Mouse (Mus musculus) spleen, postnatal 10 days (tissue): ENCODE measurements around the gene Slc26a1.
"Not testable (repeated sequence)": the region's sequence is repeated elsewhere in the genome, so short reads cannot be mapped to it uniquely, and the experiment has no call there.

Experiments
- DNase-seq, 2 experiments: peaks; one replicate each; pipeline ENCODE4 v3.0.0; 2021 to 2022; ENCODE audit warnings: low spot score in 2 of 2

The Slc26a1 gene

DNA sequence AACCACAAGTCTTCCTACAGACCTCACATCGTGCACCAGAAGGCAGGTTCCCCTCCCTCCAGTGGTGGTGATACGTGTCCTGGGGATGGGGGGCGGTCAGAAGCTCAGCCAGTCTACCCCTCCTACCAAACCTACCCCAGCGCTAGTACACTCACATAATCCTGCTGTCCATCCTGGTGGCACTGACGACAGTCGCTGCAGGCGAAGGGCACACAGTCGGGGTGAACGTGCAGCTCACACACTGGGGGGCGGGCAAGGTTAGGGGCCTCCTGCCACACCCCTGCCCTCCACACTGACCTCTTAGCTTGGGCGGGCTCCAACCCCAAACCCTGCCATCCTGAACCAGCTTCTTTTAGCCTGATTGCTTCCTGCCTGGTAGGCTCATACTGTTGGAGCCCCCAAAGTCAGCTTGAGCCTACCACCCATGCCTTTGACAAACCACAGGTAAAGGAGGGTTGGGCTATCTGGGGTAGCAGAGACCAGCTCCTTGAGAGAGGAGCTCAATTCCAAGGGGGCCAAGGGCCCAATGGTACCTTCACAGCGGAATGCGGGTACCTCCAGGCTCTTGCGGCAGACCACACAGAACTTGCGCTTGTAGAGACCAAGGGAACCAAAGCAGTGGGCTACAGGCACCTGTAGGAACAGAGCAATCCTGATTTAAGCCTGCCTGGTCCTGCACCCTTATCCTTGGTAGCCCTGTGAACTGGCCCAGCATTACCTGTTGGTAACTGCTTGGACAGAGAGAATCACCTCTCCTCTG lies 19.3 kb downstream of the Slc26a1 start:
- DNase-seq: no peak

DNA sequence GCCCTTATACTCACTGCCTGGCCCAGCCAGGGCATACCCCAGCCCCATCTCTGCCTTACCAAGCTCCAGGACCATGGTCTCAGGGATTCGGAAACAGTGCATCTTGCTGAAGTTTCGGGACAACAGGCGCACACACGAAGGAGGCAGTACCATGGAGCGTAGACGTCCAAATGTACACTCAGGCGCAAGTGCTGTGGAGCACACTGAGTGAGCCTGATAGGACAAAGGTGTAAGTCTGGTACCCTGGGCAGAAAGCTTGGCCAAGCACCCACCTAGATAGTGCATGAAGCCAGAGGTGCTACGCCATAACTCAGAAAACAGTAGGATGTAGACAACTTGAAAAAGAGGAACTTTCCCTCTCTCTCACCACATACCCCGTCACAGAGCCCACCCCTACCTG lies 20.0 kb downstream of the Slc26a1 start:
- no peak for DNase-seq

DNA sequence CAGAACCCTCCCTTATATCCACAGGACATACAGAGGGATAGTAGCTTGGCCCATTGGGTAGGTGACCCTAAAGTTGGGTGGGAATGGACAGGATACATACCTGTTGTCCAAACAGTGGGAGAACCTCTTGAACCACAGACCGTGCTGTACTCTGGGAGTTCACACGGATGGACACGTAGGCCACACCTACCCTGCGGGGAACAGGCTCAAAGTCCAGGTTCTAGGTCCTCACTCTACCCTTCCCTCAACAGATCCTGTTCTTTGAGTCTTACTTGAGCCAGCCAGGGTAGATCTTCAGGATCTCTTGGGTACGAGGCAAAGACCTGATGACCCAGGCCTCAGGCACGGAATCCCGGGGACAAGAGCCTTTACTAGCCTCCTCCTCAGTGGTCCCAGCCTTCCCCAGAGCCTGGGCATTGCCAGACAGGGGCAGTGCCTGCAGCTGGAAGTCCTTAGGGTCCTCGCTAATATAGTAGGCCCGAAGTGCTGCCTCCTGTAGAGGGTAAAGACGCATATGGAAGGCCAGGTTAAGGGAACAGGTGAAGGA lies 20.9 kb downstream of the Slc26a1 start:
- DNase-seq: no peak

DNA sequence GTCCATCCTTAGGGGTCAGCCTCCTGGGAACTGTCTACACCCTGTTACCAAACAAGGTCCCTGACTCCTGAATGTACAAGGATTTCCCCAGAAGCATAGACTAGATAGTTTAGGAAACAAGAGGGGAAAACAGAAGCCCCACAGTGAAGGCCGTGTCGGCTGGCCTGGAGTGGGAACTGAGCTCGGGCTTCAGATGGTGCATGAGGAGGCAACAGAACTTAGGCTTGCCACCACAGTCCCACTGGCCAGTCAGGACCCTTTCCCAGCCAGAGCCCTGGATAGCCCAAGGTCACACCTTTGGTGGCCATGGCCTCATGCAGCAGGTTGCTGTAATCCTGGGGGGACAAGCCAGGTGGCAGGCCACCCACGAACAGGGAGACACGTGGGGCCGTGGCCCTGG lies 22.0 kb downstream of the Slc26a1 start:
- no peak for DNase-seq

DNA sequence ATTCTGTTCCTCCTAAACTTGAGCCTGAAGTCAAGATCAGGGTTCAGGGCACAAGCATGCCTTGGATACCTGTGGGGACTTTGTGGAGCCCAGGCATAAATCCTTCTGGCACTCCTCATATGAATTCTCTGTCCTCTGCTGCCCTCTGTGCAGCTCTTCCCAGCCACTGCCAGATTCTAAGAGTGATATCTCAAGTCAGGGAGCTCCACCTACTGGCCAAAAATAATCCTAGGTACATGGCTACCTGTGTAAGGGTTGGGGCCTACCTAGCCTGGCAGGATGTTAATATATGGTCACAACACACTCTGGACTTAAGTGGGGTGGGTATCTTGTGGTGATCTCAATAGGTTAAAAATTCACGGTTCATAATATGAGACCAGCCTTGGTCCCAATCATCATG lies 23.5 kb downstream of the Slc26a1 start:
- peak; percentile 29 to 64 for DNase-seq

DNA sequence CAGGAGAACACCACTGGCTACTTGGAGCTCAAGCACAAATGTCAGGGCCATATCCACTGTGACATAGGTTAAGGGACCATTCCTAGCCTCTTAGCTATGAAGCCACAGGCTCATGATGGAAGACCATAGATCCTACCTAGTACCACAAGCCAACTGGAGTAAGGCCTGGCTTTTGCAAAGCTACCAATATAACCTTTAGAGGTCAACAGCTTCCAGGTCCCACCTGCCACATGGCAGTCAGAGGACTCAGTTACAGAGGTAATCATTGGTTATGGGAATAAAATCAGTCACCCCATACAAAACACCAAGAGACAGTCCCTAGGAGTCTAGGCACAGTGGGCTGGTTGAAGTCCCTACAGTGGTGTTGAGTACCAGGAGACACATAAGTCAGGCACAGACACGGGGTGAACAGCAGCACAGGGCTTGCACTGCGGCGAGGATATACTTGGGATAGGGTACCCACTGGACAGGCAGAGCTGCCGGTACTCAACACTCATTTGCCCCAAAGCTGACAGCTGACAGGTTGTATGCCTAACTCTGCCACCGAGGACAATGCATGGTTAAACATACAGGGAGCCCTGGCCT lies 24.1 kb downstream of the Slc26a1 start:
- no peak for DNase-seq

DNA sequence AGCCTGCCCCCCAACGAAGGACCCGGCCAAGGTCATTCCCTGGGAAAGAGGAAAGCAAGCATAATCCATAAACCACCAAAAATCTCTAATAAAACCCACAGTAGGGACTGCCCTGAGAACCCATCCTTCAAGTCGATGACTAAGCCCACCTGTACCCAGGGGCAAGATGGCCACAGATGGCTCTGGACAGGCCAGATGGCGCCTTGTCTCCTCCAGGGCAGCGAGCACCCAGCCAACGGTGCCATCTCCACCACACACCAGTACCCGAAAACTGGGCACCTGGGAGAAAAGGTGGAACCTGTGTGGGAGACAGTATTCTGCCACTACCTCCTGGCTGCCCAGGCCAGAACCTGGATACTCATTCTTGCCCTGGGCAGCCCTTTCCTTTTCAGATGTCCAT lies 25.0 kb downstream of the Slc26a1 start:
- DNase-seq: no peak

DNA sequence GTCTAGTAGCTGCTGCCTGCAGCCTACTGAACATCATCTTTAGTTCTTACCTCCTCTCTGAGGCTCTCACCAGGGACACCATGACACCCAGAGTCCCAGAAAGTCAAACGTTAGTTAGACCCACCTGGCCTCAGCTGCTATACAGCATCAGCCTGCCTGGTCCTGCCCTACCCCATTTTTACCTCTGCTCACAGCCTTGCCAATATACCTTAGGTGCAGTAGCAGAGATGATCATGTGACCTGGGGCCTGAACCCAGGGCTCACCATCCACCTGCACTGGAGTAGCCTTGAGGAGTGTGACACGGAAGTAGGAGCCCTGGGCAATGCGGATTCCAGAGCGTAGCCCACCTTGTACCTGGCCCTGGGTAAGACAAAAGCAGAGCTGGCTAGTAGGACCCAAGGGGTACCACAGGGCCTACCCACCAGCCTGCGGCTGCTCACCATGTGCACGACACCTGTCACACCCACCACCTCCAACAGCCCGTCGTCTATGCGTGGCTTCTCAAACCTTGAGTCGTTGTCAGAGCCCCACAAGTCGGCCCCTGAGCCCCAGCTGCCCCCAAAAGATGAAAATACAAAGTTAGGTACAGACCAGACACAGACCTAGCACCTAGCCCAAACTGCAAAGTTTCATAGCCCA lies 26.3 kb downstream of the Slc26a1 start:
- DNase-seq: no peak

DNA sequence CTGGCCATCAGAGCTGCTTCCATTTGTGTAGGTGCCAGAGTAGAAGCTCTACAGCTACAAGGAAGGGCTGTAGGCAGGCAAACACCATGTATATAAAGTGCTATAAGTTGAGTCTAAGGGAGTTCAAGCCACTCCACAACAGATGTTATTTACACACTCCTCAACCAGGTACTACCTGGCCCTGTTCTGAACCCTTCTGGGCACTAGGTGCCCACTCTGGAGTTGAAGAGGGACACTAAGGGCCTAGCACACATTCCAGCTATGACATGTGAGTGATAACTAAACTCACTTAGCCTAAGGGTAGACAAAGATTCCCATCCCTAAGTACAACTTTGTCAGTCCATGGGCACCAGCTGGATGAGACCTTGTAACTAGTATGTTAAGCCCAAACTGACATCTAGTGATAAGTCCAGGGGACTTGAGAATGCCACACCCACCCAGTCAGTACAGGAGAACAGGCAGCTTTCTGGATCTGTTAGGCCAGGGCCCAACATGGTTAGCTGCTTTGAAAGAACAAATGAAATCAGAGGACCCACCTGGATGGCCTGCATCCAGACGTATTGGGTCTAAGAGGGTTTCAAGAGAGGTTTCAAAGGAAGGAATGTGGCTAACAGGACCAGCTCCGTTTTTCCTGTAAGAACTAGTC lies 27.4 kb downstream of the Slc26a1 start:
- DNase-seq: no peak

DNA sequence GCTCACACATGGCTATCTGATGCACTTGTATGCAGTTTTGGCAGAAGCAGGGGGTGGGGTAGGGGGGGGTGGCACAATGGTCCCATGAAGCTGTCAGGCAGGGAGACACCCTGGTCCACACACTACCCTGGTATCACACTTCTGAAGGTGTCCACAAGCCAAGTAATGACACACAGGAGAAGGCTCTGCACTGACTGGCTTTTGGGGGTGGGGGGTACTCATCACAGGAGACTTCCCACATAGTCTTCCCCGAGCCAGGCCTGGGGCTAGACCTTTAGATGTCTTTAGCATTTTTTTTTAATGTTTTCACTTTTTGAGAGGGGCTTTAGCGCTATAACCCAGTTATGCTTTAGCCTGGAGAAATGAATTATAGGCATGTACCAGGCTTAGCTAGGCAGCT lies 28.1 kb downstream of the Slc26a1 start:
- DNase-seq: no peak

DNA sequence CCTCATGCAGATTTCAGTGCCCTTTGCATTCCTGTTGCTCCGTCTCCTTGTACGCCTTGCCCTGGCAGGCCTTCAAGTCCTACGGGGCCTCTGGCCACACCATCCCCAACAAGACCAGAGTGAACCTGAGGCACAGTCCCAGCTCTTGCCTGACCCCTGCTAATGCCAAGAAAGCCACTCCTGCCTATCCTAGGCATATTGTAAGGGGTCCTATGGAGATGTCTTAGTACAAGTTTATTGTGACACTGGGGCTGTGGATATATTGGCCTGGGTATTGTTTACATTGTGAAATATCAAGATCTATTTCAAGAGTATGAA lies 29.1 kb downstream of the Slc26a1 start:
- DNase-seq: no peak

DNA sequence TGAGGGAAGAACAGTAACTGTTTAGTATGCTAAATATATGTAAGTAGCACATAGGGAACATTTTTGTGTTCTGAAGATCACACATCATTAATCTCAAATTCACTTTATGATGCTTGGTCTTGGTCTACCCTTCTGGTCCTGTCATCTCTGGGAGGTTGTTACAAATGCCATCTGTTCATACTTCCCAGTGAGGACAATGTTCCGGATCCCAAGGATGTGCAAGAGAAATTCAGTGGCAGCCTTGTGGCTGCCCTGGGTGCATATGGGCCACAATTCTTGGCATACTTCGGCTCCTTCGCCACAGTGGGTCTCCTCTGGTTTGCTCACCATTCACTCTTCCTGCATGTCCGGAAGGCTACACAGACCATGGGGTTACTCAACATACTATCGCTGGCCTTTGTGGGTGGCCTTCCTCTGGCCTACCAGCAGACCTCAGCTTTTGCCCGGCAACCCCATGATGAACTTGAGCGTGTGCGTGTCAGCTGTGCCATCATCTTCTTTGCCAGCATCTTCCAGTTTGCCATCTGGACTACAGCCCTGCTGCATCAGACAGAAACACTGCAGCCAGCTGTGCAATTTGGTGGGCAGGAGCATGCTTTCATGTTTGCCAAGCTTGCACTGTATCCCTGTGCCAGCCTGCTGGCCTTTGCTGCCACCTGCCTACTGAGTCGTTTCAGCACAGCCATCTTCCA lies 29.6 kb downstream of the Slc26a1 start:
- no peak for DNase-seq

DNA sequence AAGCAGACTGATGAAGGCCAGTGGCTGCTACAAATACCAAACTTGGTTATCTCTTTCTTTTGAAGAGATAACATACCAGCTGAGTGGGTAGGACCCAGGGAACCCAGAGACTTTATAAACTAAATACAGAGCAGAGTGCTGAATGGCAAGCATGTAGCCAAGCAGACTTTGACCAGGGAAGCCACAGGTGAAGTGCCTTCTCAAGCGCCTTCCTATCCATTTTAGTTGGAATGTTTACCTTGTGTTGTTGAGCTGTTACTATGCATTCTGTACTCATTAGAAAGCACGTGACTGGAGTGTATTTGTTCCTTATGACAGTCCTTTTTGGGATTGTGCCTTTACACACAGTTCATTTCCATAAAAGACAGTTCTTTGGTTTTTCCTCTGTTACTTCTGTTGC lies 31.7 kb downstream of the Slc26a1 start:
- no peak for DNase-seq

DNA sequence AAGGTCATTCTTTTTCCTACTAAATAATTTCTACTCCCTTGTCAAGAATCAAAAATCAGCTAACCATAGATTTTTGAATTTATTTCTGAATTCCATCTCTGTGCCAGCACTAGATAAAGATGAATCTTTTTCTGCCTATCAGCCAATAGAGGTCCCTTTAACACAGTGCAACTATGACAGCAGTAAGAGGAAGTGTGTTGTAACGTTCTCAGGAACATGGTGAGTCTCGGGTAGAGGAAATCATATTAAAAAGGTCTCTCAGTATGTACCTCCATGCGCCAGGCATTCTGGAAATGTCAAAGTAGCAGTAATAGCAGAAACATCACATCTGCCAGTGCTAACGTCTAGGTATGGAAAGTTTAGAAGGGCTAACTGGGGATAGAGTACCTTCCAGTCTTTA lies 39.2 kb downstream of the Slc26a1 start:
- DNase-seq: no peak

DNA sequence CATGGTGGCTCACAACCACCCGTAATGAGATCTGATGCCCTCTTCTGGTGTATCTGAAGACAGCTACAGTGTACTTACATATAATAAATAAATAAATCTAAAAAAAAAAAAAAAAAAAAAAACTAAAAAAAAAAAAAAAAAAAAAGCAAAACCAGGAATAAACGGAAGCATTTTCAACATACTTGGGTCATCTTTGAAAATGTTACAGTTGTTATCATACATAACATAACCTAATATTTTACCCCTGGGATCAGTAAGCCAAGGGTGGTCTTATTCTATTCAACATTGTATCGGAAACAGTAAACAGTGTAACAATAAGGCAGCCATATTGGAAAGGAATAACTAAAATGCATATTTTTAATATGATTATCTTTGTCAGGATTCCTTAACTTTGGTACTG lies 41.3 kb downstream of the Slc26a1 start:
- not testable (repeated sequence) for DNase-seq

DNA sequence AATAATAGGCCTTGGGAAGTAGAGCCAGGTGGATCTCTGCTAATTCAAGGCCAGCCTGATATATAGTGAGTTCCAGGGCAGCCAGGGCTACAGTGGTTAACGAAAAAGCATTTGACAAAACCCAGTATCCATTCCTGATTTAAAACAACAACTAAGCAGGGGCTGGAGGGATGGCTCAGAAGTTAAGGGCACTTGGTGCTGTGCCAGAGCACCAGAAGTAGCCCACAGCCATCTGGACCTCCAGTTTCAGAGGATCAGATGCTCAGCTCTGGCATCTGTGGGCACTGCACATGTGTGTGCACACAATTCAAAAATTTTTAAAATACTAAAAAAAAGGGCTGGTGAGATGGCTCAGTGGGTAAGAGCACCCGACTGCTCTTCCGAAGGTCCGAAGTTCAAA lies 41.7 kb downstream of the Slc26a1 start:
- DNase-seq: no peak

DNA sequence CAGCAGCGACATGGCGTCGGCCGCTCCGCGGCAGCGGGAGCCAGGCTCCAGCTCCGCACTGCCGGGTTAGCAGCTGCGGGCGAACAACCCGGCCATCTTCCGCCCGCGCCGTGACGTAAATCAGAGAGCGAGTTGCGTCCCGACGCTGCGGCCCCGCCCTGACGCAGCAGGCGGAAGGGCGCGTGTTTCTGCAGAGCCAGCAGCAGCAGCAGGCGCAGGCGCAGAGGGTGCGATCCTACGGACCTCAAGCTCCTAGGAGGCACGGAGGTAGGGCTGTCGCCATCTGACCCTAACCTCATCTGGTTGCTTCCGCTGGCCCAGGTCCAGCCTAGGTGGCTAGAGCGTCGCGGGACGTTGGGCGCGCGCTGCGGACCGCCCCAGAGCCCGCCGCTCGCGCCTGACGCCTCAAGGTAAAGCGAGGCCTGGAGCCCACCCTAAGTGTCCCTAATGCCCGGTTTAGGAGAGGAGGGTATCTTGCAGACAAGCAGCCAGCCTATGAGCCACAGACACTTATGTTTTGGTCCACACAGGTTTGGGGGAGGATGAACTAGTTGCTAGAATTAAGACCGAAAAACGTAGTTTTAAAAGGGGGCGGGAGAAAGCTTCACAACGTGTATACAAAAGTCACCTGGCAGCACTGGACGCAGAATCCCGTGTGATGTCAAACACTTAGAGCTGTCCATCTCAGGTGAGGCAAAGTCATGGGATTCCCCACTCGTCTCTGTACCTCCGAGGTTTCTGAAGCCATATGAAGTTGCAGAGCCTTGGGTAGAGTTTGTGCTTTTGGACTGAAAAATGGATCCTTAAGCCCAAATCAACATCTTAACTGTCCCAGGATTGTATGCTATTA lies 45.5 kb downstream of the Slc26a1 start, which contains the start of the genes Gak and Tmem175:
TSS of gene Gak (minus strand) at position 122 of the 850 bp plus-strand sequence.
TSS of gene Tmem175 (plus strand) at position 137 of the 850 bp plus-strand sequence.
- peak; percentile 92 to 94 for DNase-seq

DNA sequence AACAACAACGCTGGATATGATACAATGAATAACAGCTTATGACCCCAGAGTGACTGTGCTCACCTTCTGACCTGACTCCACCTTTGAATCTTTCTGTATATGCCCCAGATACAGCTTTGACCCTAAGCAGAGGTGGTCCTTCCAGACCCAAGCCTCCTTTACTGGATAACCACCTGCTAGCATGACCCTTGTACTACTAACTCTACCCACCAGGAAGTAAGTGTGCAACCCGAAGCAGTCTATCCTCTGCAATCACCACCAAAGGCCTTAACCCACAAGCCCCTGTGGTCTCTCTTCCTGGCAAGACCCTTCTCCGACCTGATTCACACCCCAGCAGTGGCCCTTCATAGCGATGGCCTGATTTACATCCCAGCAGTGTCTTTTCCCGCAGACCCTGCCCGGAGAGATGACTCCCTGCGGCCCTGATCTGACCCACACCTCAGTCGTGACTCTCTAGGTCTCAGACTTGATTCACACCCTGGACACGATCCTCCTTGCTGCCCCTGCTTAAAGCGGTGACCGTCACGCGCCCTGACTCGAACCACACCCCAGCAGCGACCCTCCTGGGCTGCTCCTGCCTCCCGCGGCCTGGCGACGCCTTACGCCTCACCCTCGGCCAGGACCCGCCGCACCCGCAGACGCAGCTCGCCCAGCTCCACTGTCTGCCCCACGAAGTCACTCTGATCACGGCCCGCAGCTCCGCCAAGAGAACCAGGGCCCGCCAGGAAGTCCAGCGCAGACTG lies 46.3 kb downstream of the Slc26a1 start:
- no peak for DNase-seq

DNA sequence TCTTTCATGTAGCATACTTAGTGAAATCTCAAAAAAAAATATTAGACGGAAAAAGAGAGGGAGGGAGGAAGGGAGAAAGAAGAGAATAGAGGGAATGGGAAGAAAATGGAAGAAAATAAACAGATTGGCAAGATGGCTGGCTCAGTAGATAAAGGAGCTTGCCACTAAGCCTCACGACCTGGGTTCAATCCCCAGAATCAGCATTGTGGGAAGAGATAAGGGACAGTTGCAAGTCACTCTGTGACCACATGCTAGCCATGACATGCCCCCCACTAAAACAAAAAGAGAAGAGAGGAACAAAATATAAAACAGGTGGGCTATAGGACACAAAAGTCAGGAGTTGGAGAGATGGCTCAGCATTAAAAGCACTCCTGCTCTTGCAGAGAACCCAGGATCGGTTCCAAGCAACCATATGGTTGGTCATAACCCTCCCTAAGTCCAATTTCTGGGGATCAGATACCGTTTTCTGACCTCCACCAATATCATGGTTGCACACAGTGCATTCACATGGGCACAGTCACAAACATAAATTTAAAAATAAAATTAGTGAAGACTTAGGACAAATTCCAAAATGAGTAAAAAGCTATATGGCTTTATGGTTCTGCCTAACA lies 49.2 kb downstream of the Slc26a1 start:
- no peak for DNase-seq

DNA sequence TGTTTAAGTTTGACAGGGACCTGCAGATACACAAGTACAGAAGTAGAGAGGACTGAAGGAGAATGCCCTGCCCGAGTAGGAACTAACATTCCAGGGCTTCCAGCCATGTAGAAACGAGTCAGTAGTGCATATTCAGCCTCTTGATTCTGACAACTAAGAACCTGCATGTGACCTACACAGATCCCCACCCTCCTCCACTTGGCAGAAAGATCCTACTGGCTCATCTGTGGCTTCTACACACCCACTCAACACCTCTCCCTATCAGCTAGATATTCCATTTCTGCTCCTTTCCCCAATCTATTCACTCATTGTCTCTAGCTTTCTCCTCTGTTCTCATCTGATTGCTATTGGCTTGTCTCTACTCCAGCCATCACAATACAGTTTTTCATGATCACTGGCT lies 53.5 kb downstream of the Slc26a1 start:
- no peak for DNase-seq
